ENCODE assay signal across 21 mouse cellular contexts in the genomic region with DNA sequence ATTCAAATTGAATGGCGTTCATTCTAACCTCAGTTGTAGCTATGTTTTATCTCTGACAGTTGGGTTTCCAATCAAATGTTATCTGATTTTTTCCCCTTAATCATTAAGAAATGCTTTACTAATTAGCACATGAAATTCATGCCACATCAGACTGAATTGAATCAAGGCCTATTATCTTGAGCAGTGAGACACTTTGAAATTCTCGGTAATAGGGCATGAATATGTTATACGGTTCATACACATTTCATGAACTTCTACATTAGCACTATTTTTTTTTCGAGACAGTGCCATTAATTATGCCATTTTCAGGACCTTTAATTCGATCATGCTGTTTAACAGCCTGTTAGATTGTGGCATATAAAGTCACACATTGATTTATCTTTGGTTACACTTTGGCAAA.
"Had no signal": no experiment of that assay in that cellular context is flagged by ENCODE, and none has a peak within 500 bp of the region (broad histone marks: within the 10 kb centered on the region; RNA-seq: fewer than 3 reads in every experiment).

No protein-coding gene starts in this region.

- DNase-seq: kidney, adult 18-20 months; kidney, adult 9 months; kidney, postnatal 14 days; kidney, postnatal 4 days; left cerebral cortex, postnatal 4 days; lung, adult 18-20 months; lung, postnatal 10 days; lung, postnatal 36 days; right cerebral cortex, postnatal 25 days; spleen, adult 18-20 months; thymus, adult 18-20 months; thymus, postnatal 14 days; thymus, postnatal 4 days had no signal

- H3K4me3 ChIP-seq: limb, embryonic 12.5 days; limb, embryonic 15.5 days; liver, embryonic 12.5 days; liver, embryonic 15.5 days; lung, embryonic 15.5 days; megakaryocyte, embryonic 14.5 days; midbrain, embryonic 10.5 days; stomach, embryonic 15.5 days had no signal

- H3K9ac ChIP-seq: limb, embryonic 12.5 days; limb, embryonic 15.5 days; liver, embryonic 12.5 days; liver, embryonic 15.5 days; lung, embryonic 15.5 days; stomach, embryonic 15.5 days had no signal

- H3K36me3 ChIP-seq: limb, embryonic 12.5 days; limb, embryonic 15.5 days; liver, embryonic 12.5 days; liver, embryonic 15.5 days; lung, embryonic 15.5 days; midbrain, embryonic 10.5 days; stomach, embryonic 15.5 days had no signal

- ATAC-seq: liver, embryonic 12.5 days had no signal

- H3K9me3 ChIP-seq: limb, embryonic 12.5 days; limb, embryonic 15.5 days; liver, embryonic 12.5 days; liver, embryonic 15.5 days; lung, embryonic 15.5 days; megakaryocyte, embryonic 14.5 days; midbrain, embryonic 10.5 days; stomach, embryonic 15.5 days had no signal

- H3K4me2 ChIP-seq: limb, embryonic 12.5 days; limb, embryonic 15.5 days; liver, embryonic 12.5 days; liver, embryonic 15.5 days; lung, embryonic 15.5 days; stomach, embryonic 15.5 days had no signal

- H3K27me3 ChIP-seq: limb, embryonic 12.5 days; limb, embryonic 15.5 days; liver, embryonic 12.5 days; liver, embryonic 15.5 days; lung, embryonic 15.5 days; megakaryocyte, embryonic 14.5 days; stomach, embryonic 15.5 days had no signal

- H3K27ac ChIP-seq: limb, embryonic 12.5 days; limb, embryonic 15.5 days; liver, embryonic 12.5 days; liver, embryonic 15.5 days; lung, embryonic 15.5 days; midbrain, embryonic 10.5 days; stomach, embryonic 15.5 days had no signal

- H3K4me1 ChIP-seq: limb, embryonic 12.5 days; limb, embryonic 15.5 days; liver, embryonic 12.5 days; liver, embryonic 15.5 days; lung, embryonic 15.5 days; megakaryocyte, embryonic 14.5 days; midbrain, embryonic 10.5 days; stomach, embryonic 15.5 days had no signal
